Mouse (Mus musculus): ENCODE measurements around the gene Mbd3. TPM values are rescaled to one million over a fixed set of nuclear protein-coding genes. Genes with fewer than 3 reads are reported as not detected.

Gene Mbd3
- polyA plus RNA-seq (2012; rRNA removed): 186 and 210 TPM in 2 replicates

DNA sequence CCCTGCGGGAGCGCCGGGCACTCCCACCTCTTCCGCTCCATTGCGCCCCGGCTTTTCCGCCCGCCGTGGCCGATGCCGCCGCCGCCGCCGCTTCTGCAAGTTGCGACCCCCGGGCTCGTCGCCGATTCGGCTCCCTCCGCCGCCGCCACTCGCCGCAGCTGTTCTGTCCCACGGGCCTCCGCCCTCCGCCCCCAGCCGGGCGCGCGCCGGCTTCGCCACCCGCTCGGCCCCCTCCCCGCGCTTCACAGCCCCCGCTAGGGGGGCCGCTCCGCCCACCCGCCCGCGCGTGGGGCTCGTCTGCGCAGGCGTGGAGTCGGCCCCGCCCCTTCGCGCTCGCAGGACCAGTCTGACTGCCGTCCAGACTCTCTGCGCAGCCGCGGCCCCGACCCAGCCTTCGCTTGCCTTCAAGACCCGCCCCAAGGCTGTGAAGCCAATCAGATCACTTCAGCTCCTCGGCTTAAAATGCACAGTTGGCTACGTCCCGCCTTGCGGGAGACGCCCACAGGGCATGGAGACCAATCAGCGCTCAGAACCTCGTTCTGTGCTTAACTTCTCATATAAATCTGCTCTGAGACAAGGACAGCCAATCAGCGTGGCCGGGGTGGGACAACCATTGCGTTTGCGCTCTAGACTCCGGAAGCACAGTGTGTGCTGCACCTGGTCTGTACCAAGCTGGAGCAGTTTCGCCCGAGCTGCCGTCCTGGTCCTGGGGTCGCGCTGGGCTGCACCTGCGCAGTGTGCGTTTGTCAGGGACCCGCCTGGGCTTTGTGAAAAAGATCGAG lies at the start of gene Mbd3:
Gene Mbd3, minus strand, starts transcription at position 360 of the 782 bp plus-strand sequence.
- peaks cover 10% of the 10 kb centered on the region for H3K4me1 ChIP-seq (ENCODE audit: control insufficient read depth, insufficient read depth, low read length)

DNA sequence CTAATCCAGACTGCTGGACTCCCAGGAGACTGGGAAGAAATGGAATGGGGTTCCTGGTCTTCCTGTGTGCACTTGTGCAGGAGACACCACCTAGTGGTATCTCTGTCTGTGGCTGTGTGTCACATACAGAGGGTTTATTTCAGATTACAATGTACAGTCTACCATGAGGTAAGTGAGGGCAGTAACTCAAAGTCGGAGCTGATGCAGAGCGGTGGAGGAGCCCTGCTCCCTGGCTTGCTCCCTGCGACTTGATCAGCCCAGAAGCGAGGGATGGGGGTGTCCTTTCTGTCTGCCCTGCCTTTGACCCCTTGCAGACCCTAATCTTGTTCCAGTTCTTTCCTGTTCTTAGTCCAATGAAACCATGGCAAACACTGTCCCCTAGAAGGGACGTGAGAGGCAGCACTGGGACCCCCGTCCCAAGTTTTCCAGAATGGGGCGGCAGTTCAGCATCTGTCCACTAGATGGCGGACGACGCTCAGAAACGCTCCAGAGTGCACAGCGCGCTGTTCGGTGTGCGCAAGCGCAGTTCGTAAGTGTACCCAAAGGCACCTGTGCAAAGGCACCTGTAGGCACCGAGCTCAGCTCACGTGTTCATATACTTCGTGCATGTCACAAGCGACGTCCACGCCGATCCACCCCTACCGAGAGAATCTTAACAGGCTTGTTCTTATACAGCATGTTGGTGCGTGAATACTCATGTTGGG lies 46.7 kb upstream of the Mbd3 start:
- H3K4me1 ChIP-seq (ENCODE audit: control insufficient read depth, insufficient read depth, low read length): no peaks in the 10 kb centered on the region
- no peak overlapping the region for H3K27ac ChIP-seq (ENCODE audit: insufficient read depth, low read length)
- no peak overlapping the region for H3K4me3 ChIP-seq (ENCODE audit: insufficient read depth, low read length)
- peak; percentile 94 for TF ChIP-seq CTCF (IDR thresholded peaks at IDR 0.05; ENCODE audit: extremely low read depth, insufficient read depth, low read length)
- TF ChIP-seq POLR2A (IDR thresholded peaks at IDR 0.05; ENCODE audit: extremely low read depth, insufficient read depth, low read length): no peak

More for the DNA sequence above, at the start of gene Mbd3:
- peak within 1 kb of the TSS; percentile 92 for H3K27ac ChIP-seq (ENCODE audit: insufficient read depth, low read length)
- peak within 1 kb of the TSS; percentile 41 for H3K4me3 ChIP-seq (ENCODE audit: insufficient read depth, low read length)
- TF ChIP-seq POLR2A (IDR thresholded peaks at IDR 0.05; ENCODE audit: extremely low read depth, insufficient read depth, low read length) (peak; percentile 99), CTCF (IDR thresholded peaks at IDR 0.05; ENCODE audit: extremely low read depth, insufficient read depth, low read length) (no peak)

DNA sequence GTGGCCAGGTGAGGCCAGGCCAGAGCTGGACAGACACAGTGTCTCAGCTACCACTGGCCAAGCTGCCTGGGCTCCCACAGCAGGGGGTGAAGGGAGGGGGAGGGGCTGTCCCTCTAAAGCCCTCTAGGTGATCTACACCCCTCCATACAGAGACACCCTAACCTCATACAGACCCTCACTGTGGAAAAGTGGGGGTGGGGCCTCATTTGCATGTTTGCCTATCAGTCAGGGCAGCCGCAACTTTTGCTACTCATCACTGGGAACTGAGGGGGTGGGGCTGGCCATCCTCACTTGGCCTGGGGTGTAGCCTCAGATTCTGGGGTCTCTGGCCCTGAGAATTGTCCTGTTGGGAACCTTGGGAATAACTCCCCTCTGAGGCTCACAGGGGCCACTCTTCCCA lies 45.7 kb upstream of the Mbd3 start:
- no peak for TF ChIP-seq CTCF (IDR thresholded peaks at IDR 0.05; ENCODE audit: extremely low read depth, insufficient read depth, low read length)
- no peak for TF ChIP-seq POLR2A (IDR thresholded peaks at IDR 0.05; ENCODE audit: extremely low read depth, insufficient read depth, low read length)
- no peak overlapping the region for H3K4me3 ChIP-seq (ENCODE audit: insufficient read depth, low read length)
- H3K27ac ChIP-seq (ENCODE audit: insufficient read depth, low read length): no peak overlapping the region
- H3K4me1 ChIP-seq (ENCODE audit: control insufficient read depth, insufficient read depth, low read length): no peaks in the 10 kb centered on the region

DNA sequence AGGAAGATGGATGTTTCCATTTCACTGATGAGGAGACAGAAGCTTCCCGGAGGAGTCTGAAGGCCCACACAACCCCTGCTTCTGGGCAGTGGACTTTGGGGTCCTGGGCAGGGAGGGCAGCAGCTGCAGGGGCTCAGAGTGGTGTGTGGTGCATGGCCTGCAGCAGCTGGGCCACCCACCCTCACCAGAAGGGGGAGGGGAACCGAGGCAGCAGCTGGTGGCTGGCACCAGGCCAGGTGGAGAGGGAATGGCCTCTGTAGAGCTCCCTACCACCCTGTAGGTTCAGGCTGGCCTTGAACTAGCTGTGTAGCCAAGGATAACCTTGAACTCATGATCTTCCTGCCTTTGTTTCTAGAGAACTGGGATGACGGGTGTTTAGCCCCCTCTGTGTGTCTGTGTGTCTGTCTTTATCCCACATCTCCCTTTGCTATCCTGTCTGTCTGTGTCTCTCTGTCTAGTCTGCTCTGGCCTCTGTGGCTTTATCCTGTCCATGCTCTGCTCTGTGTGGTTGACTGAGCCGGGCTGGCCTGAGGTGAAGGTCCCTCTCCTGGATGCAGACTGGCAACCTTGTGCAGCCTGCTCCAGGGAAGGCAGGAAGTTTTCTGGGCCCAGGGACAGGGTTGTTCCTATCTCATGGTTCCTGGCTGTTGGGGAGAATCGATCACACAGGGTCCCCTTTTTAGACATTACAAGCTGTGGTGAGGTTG lies 45.1 kb upstream of the Mbd3 start:
- TF ChIP-seq CTCF (IDR thresholded peaks at IDR 0.05; ENCODE audit: extremely low read depth, insufficient read depth, low read length) (no peak), POLR2A (IDR thresholded peaks at IDR 0.05; ENCODE audit: extremely low read depth, insufficient read depth, low read length) (no peak)
- Histone ChIP-seq H3K4me3 (ENCODE audit: insufficient read depth, low read length) (no peak overlapping the region), H3K27ac (ENCODE audit: insufficient read depth, low read length) (no peak overlapping the region), H3K4me1 (ENCODE audit: control insufficient read depth, insufficient read depth, low read length) (no peaks in the 10 kb centered on the region)

DNA sequence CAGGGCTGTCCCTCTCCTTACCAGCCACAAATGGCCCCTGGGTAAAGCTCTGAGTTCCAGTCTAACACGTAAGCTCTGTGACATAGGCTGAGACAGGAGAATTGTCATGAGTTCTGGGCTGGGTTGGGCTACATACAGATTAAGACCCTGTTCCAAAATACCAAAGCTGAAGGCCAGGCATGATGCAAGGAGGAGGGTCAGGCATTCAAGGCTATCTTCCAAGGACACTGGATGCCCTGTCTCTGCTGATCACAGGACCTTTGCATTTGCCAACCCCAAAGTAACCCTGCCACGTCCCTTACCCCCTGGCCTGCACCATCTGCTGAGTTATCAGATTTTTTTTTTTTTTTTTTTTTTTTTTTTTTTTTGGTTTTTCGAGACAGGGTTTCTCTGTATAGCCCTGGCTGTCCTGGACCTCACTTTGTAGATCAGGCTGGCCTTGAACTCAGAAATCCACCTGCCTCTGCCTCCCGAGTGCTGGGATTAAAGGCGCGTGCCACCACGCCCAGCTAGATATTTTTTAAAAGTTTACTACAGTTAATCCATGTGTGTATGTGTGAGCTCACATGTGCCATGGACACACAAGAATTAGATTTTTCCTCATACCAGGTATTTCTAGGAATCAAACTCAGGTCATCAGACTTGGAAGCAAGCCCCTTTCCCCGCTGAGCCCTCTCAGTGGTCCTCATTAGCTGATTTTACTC lies 44.4 kb upstream of the Mbd3 start:
- H3K4me3 ChIP-seq (ENCODE audit: insufficient read depth, low read length): no peak overlapping the region
- no peaks in the 10 kb centered on the region for H3K4me1 ChIP-seq (ENCODE audit: control insufficient read depth, insufficient read depth, low read length)
- no peak overlapping the region for H3K27ac ChIP-seq (ENCODE audit: insufficient read depth, low read length)
- TF ChIP-seq POLR2A (IDR thresholded peaks at IDR 0.05; ENCODE audit: extremely low read depth, insufficient read depth, low read length): no peak

DNA sequence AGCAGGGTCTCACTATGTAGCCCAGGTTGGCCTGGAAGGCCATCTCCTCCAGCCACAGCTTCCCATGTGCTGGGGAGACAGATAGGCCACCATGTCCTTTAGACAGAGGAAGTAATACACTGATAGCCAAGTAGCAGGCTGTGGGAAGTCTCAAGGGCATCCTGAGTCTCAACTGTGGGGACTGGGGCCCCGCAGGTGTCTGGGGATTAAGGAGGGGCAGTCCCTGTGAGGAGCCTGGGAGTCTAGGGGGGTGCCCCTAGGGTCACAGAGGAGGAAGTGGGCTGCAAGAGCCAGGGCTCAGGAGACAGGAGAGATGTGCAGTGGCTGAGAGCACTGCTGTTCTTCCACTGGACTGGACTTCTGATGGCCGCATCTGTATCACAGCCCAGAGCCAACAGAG lies 43.6 kb upstream of the Mbd3 start:
- Histone ChIP-seq H3K4me1 (ENCODE audit: control insufficient read depth, insufficient read depth, low read length) (no peaks in the 10 kb centered on the region), H3K27ac (ENCODE audit: insufficient read depth, low read length) (no peak overlapping the region), H3K4me3 (ENCODE audit: insufficient read depth, low read length) (no peak overlapping the region)
- TF ChIP-seq POLR2A (IDR thresholded peaks at IDR 0.05; ENCODE audit: extremely low read depth, insufficient read depth, low read length) (no peak), CTCF (IDR thresholded peaks at IDR 0.05; ENCODE audit: extremely low read depth, insufficient read depth, low read length) (no peak)

DNA sequence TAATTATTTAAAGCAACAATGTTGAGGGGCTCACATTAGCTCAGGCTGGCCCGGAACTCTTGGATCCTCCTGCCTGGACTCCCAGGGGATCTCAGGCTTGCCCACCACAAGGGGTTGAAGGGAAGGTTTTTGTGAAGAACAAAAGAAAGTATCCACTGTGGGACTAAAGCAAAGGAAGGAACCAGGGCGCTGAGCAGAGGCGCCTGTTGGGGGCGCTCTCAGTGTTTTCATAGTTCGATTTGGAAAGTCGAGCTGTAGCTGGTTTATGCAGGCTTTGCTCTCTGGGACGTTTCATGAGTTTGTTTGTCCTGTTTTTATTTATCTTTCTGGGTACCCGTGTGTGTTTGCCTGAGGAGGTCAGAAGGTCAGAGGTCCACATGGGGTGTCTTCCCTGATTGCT lies 42.2 kb upstream of the Mbd3 start:
- Histone ChIP-seq H3K4me3 (ENCODE audit: insufficient read depth, low read length) (no peak overlapping the region), H3K4me1 (ENCODE audit: control insufficient read depth, insufficient read depth, low read length) (no peaks in the 10 kb centered on the region), H3K27ac (ENCODE audit: insufficient read depth, low read length) (no peak overlapping the region)
- TF ChIP-seq CTCF (IDR thresholded peaks at IDR 0.05; ENCODE audit: extremely low read depth, insufficient read depth, low read length): no peak
- TF ChIP-seq POLR2A (IDR thresholded peaks at IDR 0.05; ENCODE audit: extremely low read depth, insufficient read depth, low read length): no peak

DNA sequence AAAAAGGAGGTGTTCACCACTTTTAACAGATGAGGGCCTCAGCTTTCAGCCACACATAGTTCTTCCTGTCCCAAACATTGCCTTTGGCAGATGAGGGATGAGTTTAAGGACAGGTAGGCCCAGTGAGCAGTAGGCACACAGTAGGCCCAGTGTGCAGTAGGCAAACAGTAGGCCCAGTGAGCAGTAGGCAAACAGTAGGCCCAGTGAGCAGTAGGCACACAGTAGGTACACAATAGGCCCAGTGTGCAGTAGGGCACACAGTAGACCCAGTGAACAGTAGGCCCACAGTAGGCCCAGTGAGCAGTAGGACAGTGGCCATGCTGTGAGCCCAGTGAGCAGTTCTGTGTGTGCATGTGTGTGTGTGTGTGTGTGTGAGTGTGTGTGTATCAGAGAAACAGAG lies 40.7 kb upstream of the Mbd3 start:
- H3K27ac ChIP-seq (ENCODE audit: insufficient read depth, low read length): no peak overlapping the region
- no peak overlapping the region for H3K4me3 ChIP-seq (ENCODE audit: insufficient read depth, low read length)
- H3K4me1 ChIP-seq (ENCODE audit: control insufficient read depth, insufficient read depth, low read length): no peaks in the 10 kb centered on the region
- TF ChIP-seq POLR2A (IDR thresholded peaks at IDR 0.05; ENCODE audit: extremely low read depth, insufficient read depth, low read length) (no peak), CTCF (IDR thresholded peaks at IDR 0.05; ENCODE audit: extremely low read depth, insufficient read depth, low read length) (no peak)

DNA sequence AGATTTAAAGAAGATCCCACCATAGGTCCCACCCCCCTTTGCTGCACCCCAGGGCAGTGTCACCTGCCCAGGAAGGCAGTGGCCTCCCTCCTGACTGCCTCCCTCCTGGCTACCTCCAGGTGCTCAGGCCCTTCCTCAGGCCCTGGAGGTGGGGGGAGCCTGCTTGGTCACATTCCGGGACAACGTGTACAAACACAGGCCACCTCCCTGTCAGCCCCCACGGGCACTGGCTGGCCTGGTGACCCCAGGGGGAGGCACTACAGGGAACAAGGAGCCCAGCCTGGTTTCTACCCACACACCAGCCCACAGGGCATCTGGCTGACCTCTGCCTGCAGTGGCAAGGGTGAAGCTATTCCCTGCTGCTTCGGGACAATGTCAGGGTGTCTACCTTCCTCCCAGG lies 38.6 kb upstream of the Mbd3 start:
- Histone ChIP-seq H3K4me3 (ENCODE audit: insufficient read depth, low read length) (no peak overlapping the region), H3K27ac (ENCODE audit: insufficient read depth, low read length) (no peak overlapping the region)
- TF ChIP-seq POLR2A (IDR thresholded peaks at IDR 0.05; ENCODE audit: extremely low read depth, insufficient read depth, low read length) (no peak), CTCF (IDR thresholded peaks at IDR 0.05; ENCODE audit: extremely low read depth, insufficient read depth, low read length) (no peak)

More for the DNA sequence above, 38.6 kb upstream of the Mbd3 start:
- no peaks in the 10 kb centered on the region for H3K4me1 ChIP-seq (ENCODE audit: control insufficient read depth, insufficient read depth, low read length)
